Mouse (Mus musculus) heart, adult 2 months (tissue): ENCODE measurements around the gene 1700030K09Rik. TPM values are rescaled to one million over a fixed set of nuclear protein-coding genes. Genes with fewer than 3 reads are reported as not detected.

ENCODE experiments used
- DNase-seq, 2 experiments: peaks; one replicate each; pipeline ENCODE4 v3.0.0; 2021
- H3K27ac ChIP-seq: fragments of 200-600 bp; 2 replicates; pipeline ENCODE4 v1.8.1; 2022
- H3K27me3 ChIP-seq: fragments of 200-500 bp; 2 replicates; pipeline ENCODE4 v1.6.1; 2012; ENCODE audit warnings: mild to moderate bottlenecking, low read length, inconsistent platforms, mixed read lengths; ENCODE audit not compliant: control insufficient read depth, insufficient read depth
- H3K36me3 ChIP-seq: fragments of 200-500 bp; 2 replicates; pipeline ENCODE4 v1.6.1; 2012; ENCODE audit warnings: low read length, inconsistent platforms; ENCODE audit not compliant: control insufficient read depth, insufficient read depth
- H3K4me1 ChIP-seq: fragments of 200-500 bp; 2 replicates; pipeline ENCODE4 v1.6.1; 2011; ENCODE audit warnings: low read length; ENCODE audit not compliant: control insufficient read depth, insufficient read depth
- H3K4me3 ChIP-seq: fragments of 200-600 bp; 2 replicates; pipeline ENCODE4 v1.8.1; 2022
- H3K79me2 ChIP-seq: fragments of 200-500 bp; replicated peaks from 2 replicates; pipeline ENCODE4 v1.6.1; 2012; ENCODE audit warnings: mild to moderate bottlenecking, inconsistent platforms, low read length, moderate library complexity, mixed read lengths; ENCODE audit not compliant: control insufficient read depth, insufficient read depth
- H3K9ac ChIP-seq: fragments of 200-500 bp; 2 replicates; pipeline ENCODE4 v1.6.1; 2012; ENCODE audit warnings: low read depth, mild to moderate bottlenecking, control low read depth, inconsistent platforms, low read length, mixed read lengths
- CTCF ChIP-seq: fragments of 200-600 bp; IDR thresholded peaks from 2 replicates; pipeline ENCODE4 v1.8.1; 2022; ENCODE audit warnings: antibody characterized with exemption, mild to moderate bottlenecking, moderate library complexity
- EP300 ChIP-seq: fragments of 200-500 bp; IDR thresholded peaks from 2 replicates; pipeline ENCODE4 v1.6.1; 2011; ENCODE audit warnings: low read depth, low read length, control low read depth; ENCODE audit not compliant: insufficient read depth
- POLR2A ChIP-seq: fragments of 200-500 bp; IDR thresholded peaks from 2 replicates; pipeline ENCODE4 v1.6.1; 2011; ENCODE audit warnings: mild to moderate bottlenecking, low read depth, low read length, control low read depth; ENCODE audit not compliant: insufficient read depth
- WGBS: fragments of 180-500 bp; shearing (Covaris S2); methylation state at CpG from one replicate; pipeline ENCODE4 v1.1.7; 2018; 5-methylcytosine and 5-hydroxymethylcytosine counted together
- intact Hi-C: fragments of 180-260 bp; cut with DNase I; formaldehyde crosslinking; loops from one replicate; pipeline ENCODE4 v1.15.1; 2025
- polyA plus RNA-seq: library from polyadenylated mRNA; depleted of rRNA; stranded (reverse); fragments of >200 nt; gene quantifications from 2 replicates; pipeline ENCODE4 v1.2.3, GENCODE M21; 2012
- total RNA-seq, 2 experiments: library from RNA; stranded (reverse); gene quantifications; 2 replicates each; pipeline ENCODE4 v1.2.3; 2021

1700030K09Rik gene
- total and polyA plus RNA-seq, 3 experiments: 4.0 to 5.0 (median 4.7) TPM

GRCm38 (mm10) chr8:72487014-72487413 is 43.3 kb downstream of the 1700030K09Rik start:
- H3K27me3 ChIP-seq: no peaks in the 10 kb centered on the region
- H3K36me3 ChIP-seq: no peaks in the 10 kb centered on the region
- no peak overlapping the region for H3K9ac ChIP-seq
- intact Hi-C loops: loop anchor here (5.0 kb wide), 1 partner anchor 45 kb away; the partner anchor contains the start of genes 1700030K09Rik and Calr3
- H3K4me1 ChIP-seq: peaks cover 5% of the 10 kb centered on the region
- no peak for DNase-seq
- H3K79me2 ChIP-seq: no peaks in the 10 kb centered on the region; the same call in 1 of the 2 replicates
- H3K4me3 ChIP-seq: no peak overlapping the region
- H3K27ac ChIP-seq: no peak overlapping the region
- no peak for TF ChIP-seq CTCF
- TF ChIP-seq POLR2A: no peak
- TF ChIP-seq EP300: no peak

DNA sequence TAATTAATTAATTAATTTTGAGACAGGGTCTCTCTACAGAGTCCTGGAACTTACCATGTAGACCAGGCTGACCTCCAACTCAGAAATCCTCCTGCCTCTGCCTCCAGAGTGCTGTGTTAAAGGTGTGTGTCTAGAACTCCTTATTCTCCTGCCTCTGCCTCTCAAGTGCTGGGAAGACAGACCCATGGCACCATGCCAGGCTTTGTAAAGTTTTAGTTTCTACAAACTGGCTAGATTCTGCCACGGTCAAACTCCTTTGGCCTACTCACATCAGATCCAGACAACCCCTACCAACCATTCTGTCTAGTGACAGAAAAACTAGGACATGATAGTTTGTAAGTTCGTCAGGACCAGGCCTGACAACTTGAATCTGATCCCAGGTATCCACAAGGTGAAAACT is 47.3 kb downstream of the 1700030K09Rik start:
- H3K9ac ChIP-seq: no peak overlapping the region
- intact Hi-C loops: loop anchor here (5.0 kb wide), 1 partner anchor 69 kb away; the partner anchor contains the start of gene Eps15l1
- H3K27me3 ChIP-seq: no peaks in the 10 kb centered on the region
- no peaks in the 10 kb centered on the region for H3K36me3 ChIP-seq
- no peak overlapping the region for H3K27ac ChIP-seq
- 58% methylated on average over 2 of the region's 2 CpGs for WGBS
- H3K4me3 ChIP-seq: no peak overlapping the region
- no peak for TF ChIP-seq POLR2A
- no peak for TF ChIP-seq EP300
- TF ChIP-seq CTCF: no peak
- H3K4me1 ChIP-seq: peaks cover 6% of the 10 kb centered on the region
- H3K79me2 ChIP-seq: no peaks in the 10 kb centered on the region; the same call in none of the 2 replicates
- no peak for DNase-seq

- peak within 1 kb of the TSS; percentile 84 for H3K9ac ChIP-seq
- peak within 1 kb of the TSS; percentile 80 for H3K27ac ChIP-seq
- H3K79me2 ChIP-seq: peaks cover 1% of the 10 kb centered on the region
- intact Hi-C loops: loop anchor here (1.0 to 5.0 kb wide), 4 partner anchors 16 to 79 kb away; partner anchors contain the start of genes Eps15l1, Med26 and Smim7
- no peaks in the 10 kb centered on the region for H3K36me3 ChIP-seq
- no peak for DNase-seq
- WGBS: 1% methylated on average over 98 of the region's 98 CpGs
- no peaks in the 10 kb centered on the region for H3K27me3 ChIP-seq
- H3K4me1 ChIP-seq: peaks cover 6% of the 10 kb centered on the region
- H3K4me3 ChIP-seq: peak within 1 kb of the TSS; percentile 86
- TF ChIP-seq CTCF (no peak), POLR2A (no peak), EP300 (no peak)
Observed at GRCm38 (mm10) chr8:72491680-72492621, 48.3 kb downstream of the 1700030K09Rik start, which contains the start of gene Slc35e1. Gene Slc35e1, minus strand, starts transcription at chr8:72492614.

- peaks cover 6% of the 10 kb centered on the region for H3K4me1 ChIP-seq
- peak overlapping the region; percentile 68 for H3K4me3 ChIP-seq
- H3K79me2 ChIP-seq: peaks cover 1% of the 10 kb centered on the region
- H3K36me3 ChIP-seq: no peaks in the 10 kb centered on the region
- H3K27me3 ChIP-seq: no peaks in the 10 kb centered on the region
- peak overlapping the region; percentile 71 for H3K27ac ChIP-seq
- TF ChIP-seq CTCF (no peak), POLR2A (peak; percentile 37), EP300 (peak; percentile 78)
- peak; percentile 99 to 100 for DNase-seq
- peak overlapping the region; percentile 54 for H3K9ac ChIP-seq
- intact Hi-C loops: loop anchor here (1.0 to 5.0 kb wide), 4 partner anchors 16 to 78 kb away; partner anchors contain the start of genes Eps15l1, Med26 and Smim7
- WGBS: under 1% methylated on average over 56 of the region's 56 CpGs
Observed at GRCm38 (mm10) chr8:72492622-72493081, 49.0 kb downstream of the 1700030K09Rik start.

GRCm38 (mm10) chr8:72493381-72493780 is 49.7 kb downstream of the 1700030K09Rik start:
- Histone ChIP-seq H3K27me3 (no peaks in the 10 kb centered on the region), H3K9ac (peak overlapping the region; percentile 54), H3K79me2 (peaks cover 1% of the 10 kb centered on the region), H3K4me1 (peaks cover 6% of the 10 kb centered on the region), H3K27ac (peak overlapping the region; percentile 71), H3K36me3 (no peaks in the 10 kb centered on the region), H3K4me3 (peak overlapping the region; percentile 68)
- no peak for DNase-seq
- WGBS: 13% methylated on average over 8 of the region's 8 CpGs
- intact Hi-C loops: loop anchor here (2.0 to 5.0 kb wide), 2 partner anchors 71 to 77 kb away; partner anchors contain the start of genes Eps15l1 and Smim7
- TF ChIP-seq POLR2A: no peak
- no peak for TF ChIP-seq CTCF
- TF ChIP-seq EP300: no peak
